Mouse (Mus musculus) brain, embryonic 18.5 days (tissue): ENCODE measurements at regions not wholly inside any gene's neighbourhood (a gene's known extent, or its start where the extent isn't known, plus 50 kb on each side); places are given as distances from the start of the nearest gene placed in this dataset.

Experiments used
- DNase-seq: peaks from one replicate; pipeline ENCODE4 v3.0.0-alpha.2; 2012; ENCODE audit warnings: low read depth, low spot score

DNA sequence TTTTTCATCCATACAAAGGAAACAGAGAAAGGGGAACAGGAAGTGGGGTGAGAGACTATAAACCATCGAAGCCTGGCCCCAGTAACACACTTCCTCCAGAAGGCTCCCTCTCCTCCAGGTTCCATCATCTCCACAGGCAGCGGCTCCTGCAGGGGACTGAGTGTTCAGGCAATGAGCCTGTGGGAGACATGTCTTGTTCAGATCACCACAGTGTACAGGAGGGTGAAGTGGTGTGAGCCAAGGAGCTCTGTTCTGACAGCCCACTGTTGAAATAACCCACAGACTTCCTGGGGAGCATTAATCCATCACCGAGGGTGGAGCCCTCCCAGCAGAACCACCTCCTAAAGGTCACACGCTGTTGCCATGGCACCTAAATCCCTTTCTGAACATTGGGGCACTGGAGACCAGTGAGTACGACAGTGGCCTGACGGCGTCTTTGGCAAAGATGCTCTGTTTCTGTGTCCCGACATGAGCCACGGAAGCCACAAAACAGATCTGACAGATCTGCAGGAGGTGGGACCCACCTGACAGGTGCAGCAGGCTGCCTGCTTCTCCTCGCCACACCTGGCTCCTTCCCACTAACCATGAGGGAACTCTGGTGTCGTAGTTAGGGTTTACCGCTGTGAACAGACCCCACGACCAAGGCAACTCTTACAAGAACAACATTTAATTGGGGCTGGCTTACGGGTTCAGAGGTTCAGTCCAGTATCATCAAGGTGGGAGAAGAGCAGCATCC, 60.9 kb downstream of the Psmg1 start:
- DNase-seq, result no peak

DNA sequence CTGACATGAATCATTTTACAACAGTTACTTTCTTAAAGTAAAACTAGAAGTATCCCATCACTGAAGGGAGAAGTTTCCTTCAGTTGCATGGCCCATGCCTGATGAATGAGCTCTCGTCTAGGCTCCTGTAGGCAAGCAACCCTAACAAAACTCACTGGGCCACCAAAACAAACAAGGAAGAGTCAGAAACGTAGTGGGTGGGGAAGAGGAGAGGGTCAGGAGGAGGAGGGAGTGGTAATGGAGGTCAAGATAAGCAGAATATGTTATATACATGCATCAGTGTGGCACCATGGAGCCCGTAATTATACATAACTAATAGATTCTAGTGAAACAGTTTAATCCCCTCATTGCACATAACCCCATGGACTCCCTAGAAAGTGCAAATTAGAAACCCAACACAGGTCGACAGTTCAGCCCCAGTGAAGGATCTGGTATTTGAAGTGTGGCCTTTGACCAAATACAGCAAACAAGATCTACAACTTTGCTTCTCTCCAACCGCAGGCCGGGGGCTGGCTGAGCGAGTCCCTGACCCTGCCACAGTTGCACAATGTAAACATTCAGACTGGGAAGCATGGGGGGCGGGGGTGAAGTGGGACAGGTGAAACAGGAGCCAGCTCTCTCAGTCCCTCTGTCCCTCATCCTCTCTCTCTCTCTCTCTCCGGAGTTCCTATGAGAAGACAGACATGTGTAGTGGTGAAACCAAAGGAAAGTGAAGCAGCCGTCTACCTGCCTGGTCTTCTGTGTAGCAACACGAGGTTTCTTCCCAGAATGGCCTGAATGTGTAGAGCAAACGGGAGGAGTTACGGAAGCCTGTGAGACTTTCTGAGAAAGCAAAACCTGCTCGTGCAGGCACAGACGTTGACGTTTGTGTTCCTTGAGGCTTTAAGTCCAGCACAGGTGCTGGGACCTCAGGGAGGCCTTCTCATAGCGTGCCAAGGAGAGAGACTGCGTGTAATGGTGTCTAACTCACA, 62.2 kb downstream of the Psmg1 start:
- no peak for DNase-seq

- no peak for DNase-seq
These were observed 64.2 kb downstream of the Psmg1 start for GRCm38 (mm10) chr16:95926558-95926957.

GRCm38 (mm10) chr16:95924716-95925115, 66.0 kb downstream of the Psmg1 start:
- no peak for DNase-seq

- no peak for DNase-seq
These were observed 66.8 kb downstream of the Psmg1 start for GRCm38 (mm10) chr16:95923991-95924390.

DNA sequence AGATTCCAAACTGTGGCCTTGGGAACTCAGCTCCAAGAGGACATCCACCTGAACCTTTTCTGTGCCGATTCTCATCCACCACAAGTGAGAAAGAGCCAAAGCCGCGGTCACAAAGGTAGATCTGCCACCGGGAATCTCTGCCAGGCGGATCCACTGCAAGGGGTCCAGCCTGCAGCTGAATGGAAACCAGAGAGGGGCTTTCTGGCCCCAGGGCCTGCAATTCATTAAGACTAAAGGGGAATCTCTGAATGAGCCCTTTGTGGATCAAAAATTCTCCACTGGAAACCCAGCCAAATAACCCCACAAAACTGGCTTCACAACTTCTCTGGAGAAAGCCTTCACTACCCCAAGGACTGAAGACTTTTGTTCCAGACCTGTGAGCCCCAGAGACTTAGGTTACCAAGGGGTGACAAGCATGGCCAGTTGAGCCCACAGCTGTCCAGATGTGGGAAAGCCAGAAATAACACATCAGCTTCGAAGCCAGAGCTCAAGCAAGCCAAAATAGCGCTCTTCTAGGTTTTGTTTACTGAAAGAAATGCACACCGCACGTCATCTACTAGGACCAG, 68.3 kb downstream of the Psmg1 start:
- DNase-seq, result no peak

GRCm38 (mm10) chr16:95921169-95921568, 69.6 kb downstream of the Psmg1 start:
- DNase-seq, result no peak

GRCm38 (mm10) chr16:95918651-95919425, 71.9 kb downstream of the Psmg1 start:
- no peak for DNase-seq

GRCm38 (mm10) chr16:95917635-95918407, 72.9 kb downstream of the Psmg1 start:
- DNase-seq, result no peak

- peak; percentile 26 for DNase-seq
These were observed 76.9 kb downstream of the Psmg1 start for GRCm38 (mm10) chr16:95913879-95914278.

DNA sequence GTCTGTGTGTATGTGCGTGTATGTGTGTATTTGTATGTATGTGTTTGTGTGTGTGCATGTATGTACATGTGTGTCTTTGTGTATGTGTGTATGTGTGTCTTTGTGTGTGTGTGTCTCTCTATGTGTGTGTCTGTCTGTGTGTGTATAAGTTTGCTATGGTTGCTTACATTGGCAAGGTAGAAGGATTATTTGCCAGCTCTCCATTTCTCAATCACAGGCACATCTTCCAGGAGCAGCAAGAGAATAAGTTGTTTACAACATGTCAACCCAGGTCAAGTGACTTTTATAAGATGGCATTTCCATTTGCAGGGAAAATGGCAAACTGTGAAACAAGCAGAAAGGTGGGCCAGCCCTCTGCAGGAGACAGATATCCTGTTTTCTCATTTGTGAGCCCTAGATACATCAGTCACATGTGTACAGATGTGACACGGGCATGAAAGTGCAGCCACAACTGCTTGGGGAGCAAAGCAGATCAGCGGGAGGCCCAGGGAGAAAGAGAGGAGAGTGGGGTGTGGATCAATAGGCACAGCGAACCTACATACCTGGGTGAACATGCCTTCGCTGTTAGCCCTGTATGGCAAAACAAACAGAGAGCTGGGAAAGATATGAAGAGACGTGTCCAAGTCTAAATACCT, 86.1 kb downstream of the Psmg1 start:
- no peak for DNase-seq

DNA sequence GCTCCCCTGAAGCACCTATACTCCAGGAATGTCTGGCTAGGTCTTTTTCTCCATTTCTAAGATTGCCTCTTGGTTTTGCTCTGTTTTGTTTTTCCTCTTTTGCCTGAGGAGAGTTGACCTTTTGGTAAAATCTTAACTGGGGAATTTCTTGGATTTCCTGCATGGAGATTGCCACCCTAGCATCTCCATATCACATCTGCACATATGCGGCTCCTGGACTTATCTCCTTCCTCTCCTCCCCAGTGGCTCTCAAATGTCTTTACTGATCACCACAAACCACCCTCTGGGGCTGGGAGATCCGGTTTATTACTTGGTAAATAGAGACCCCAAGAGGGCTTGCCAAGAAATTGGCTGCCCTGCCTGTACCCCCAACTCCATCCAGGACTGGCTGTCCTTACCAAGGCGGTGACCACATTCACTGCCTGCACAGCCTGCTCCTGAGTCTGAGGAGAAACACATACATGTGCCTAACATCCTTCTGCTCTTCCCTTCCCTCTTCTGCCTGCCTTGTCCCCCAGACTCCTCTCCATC, 87.3 kb downstream of the Psmg1 start:
- no peak for DNase-seq

- no peak for DNase-seq
These were observed 88.6 kb downstream of the Psmg1 start for GRCm38 (mm10) chr16:95902177-95902576.

GRCm38 (mm10) chr16:95901388-95901787, 89.4 kb downstream of the Psmg1 start:
- no peak for DNase-seq

DNA sequence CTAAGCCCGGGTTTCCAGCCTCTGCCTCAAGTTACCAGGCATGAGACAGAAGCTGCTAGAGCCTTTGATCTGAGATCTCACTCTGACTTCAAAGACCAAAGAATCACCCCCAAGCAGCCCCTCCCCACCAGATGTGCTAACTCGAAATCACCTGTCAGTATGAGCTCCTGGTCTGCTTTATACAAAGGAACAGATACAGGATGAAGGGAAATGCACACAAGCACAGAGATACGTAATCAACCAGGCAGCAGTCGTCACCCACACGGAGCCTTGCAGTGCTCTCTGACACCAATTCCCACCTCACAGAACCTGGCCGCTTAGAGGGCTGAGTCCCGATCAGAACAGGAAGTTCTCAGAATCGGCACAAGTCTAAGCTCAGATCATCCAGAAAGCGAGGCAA, 90.6 kb downstream of the Psmg1 start:
- no peak for DNase-seq

- no peak for DNase-seq
These were observed 91.1 kb downstream of the Psmg1 start for GRCm38 (mm10) chr16:95899672-95900071.

DNA sequence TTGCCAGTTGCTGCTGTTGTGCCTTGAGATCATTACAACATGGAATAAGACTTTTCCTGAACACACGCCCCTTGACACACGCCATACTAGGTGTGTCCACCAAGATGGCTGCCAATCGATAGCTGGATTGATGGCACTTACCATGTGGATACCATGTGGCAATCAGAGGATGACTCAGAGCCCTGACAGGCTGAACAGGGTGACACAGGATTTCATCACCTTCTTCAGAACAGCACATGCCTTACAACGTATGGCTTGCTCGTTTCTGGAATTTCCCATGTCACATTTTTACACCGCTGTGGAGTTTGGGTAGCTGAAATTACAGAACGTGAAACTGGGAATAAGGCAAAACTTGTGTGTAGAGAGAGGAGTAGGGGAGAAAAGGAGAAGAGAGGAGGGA, 92.9 kb downstream of the Psmg1 start:
- no peak for DNase-seq

- no peak for DNase-seq
These were observed 94.6 kb downstream of the Psmg1 start for GRCm38 (mm10) chr16:95896126-95896525.

DNA sequence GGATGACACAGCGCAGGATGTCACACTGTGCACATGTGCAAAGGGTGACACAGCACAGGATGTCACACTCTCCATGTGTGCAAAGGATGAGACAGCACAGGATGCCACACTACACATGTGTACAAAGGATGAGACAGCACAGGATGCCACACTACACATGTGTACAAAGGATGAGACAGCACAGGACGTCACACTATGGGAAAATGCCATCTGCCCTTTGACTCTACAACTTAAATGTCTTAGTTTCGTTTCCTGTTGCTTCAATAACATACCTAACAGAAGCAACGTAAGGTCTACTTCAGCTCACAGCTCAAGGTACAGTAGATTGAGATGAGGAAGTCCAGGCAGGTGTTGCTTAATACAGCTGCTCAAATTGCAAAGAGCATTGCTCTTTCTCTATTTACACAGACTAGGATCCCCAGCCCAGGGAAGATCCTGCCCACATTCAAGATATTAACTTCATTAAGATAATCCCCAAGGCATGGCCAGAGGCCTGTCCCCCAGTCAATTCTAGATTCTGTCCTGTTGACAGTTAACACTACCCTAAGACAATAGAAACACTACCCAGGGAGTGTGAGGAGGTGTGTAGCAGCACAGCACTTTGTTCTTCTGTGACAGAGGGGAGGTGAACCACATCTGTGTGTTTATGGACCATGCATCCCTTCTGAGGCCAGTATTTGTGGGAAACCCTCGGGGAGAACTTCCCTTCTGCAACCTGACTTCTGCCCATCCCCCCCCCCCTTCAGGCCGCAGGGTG, 97.0 kb downstream of the Psmg1 start:
- DNase-seq, result no peak
